Mouse (Mus musculus) lung, postnatal 36 days (tissue): ENCODE results near the gene Tle4.

Experiments used
- DNase-seq: peaks from one replicate; pipeline ENCODE4 v3.0.0; 2022; ENCODE audit warnings: mixed read lengths

The Tle4 gene

GRCm38 (mm10) chr19:14449738-14450137 is 148.1 kb downstream of the Tle4 start:
- DNase-seq = peak; percentile 75

GRCm38 (mm10) chr19:14448586-14448985 is 149.3 kb downstream of the Tle4 start:
- DNase-seq = no peak

- DNase-seq = no peak
Observed at GRCm38 (mm10) chr19:14447474-14447873, 150.4 kb downstream of the Tle4 start.

- no peak for DNase-seq
Observed at GRCm38 (mm10) chr19:14441861-14442260, 156.0 kb downstream of the Tle4 start.

- DNase-seq = no peak
Observed at GRCm38 (mm10) chr19:14437226-14437625, 160.6 kb downstream of the Tle4 start.

GRCm38 (mm10) chr19:14436567-14436966 is 161.3 kb downstream of the Tle4 start:
- DNase-seq = no peak

GRCm38 (mm10) chr19:14435681-14436376 is 162.0 kb downstream of the Tle4 start:
- DNase-seq = peak; percentile 28

- DNase-seq = no peak
Observed at GRCm38 (mm10) chr19:14433900-14434299, 164.0 kb downstream of the Tle4 start.

GRCm38 (mm10) chr19:14432436-14432835 is 165.4 kb downstream of the Tle4 start:
- no peak for DNase-seq

- no peak for DNase-seq
Observed at GRCm38 (mm10) chr19:14426920-14427319, 170.9 kb downstream of the Tle4 start.

GRCm38 (mm10) chr19:14426244-14426868 is 171.5 kb downstream of the Tle4 start:
- no peak for DNase-seq

GRCm38 (mm10) chr19:14425122-14425521 is 172.7 kb downstream of the Tle4 start:
- DNase-seq = peak; percentile 6

GRCm38 (mm10) chr19:14424016-14424964 is 173.6 kb downstream of the Tle4 start:
- no peak for DNase-seq

GRCm38 (mm10) chr19:14421691-14422090 is 176.2 kb downstream of the Tle4 start:
- DNase-seq = no peak

- no peak for DNase-seq
Observed at GRCm38 (mm10) chr19:14419886-14420285, 178.0 kb downstream of the Tle4 start.

GRCm38 (mm10) chr19:14416845-14417244 is 181.0 kb downstream of the Tle4 start:
- DNase-seq = peak; percentile 11

- DNase-seq = no peak
Observed at GRCm38 (mm10) chr19:14415996-14416395, 181.9 kb downstream of the Tle4 start.

GRCm38 (mm10) chr19:14414957-14415356 is 182.9 kb downstream of the Tle4 start:
- no peak for DNase-seq

- no peak for DNase-seq
Observed at GRCm38 (mm10) chr19:14406603-14407002, 191.2 kb downstream of the Tle4 start.
